Mouse (Mus musculus) CH12.LX (cell line): ENCODE measurements at regions not wholly inside any gene's neighbourhood (a gene's known extent, or its start where the extent isn't known, plus 50 kb on each side); places are given as distances from the start of the nearest gene placed in this dataset.

Experiments used
- DNase-seq: peaks from one replicate; pipeline ENCODE4 v3.0.0-alpha.2; 2013; ENCODE audit errors: extremely low read depth
- H3K27ac ChIP-seq: 2 replicates; pipeline ENCODE4 v1.5.1; 2012; ENCODE audit warnings: low read depth, mild to moderate bottlenecking, control low read depth, moderate library complexity; ENCODE audit not compliant: insufficient read depth
- H3K27me3 ChIP-seq: replicated peaks from 2 replicates; pipeline ENCODE3; 2012; ENCODE audit warnings: inconsistent platforms
- H3K36me3 ChIP-seq, 2 experiments: replicated peaks in 1 of 2; 2 replicates each; pipeline versions ENCODE3 to v1.6.1; 2012; ENCODE audit warnings: inconsistent platforms in 1 of 2, low read length in 1 of 2, mild to moderate bottlenecking in 1 of 2, mixed read lengths in 1 of 2, moderate library complexity in 1 of 2; ENCODE audit not compliant: control insufficient read depth in 1 of 2, insufficient read depth in 1 of 2
- H3K4me1 ChIP-seq, 2 experiments: 2 replicates each; pipeline ENCODE4 v1.6.1; 2012; ENCODE audit warnings: inconsistent platforms in 1 of 2, moderate library complexity in 1 of 2; ENCODE audit not compliant: insufficient read depth in 2 of 2, control insufficient read depth in 1 of 2
- H3K4me2 ChIP-seq: 2 replicates; pipeline ENCODE4 v1.6.1; 2012; ENCODE audit warnings: low read depth, mild to moderate bottlenecking, control low read depth; ENCODE audit not compliant: poor library complexity, insufficient read depth, severe bottlenecking
- H3K4me3 ChIP-seq, 3 experiments: fragments of 150-350 bp in 1 of 3; sonication (generic) in 1 of 3; replicated peaks in 1 of 3; 2 replicates each; pipeline versions ENCODE3 to v1.5.1; 2011 to 2012; ENCODE audit warnings: low read depth in 2 of 3, low read length in 2 of 3, mild to moderate bottlenecking in 2 of 3, moderate library complexity in 2 of 3, control low read depth in 1 of 3, improper control_type of control experiment in 1 of 3, inconsistent platforms in 1 of 3, mixed read lengths in 1 of 3; ENCODE audit not compliant: poor library complexity in 1 of 3
- H3K79me2 ChIP-seq: replicated peaks from 2 replicates; pipeline ENCODE4 v1.6.1; 2012; ENCODE audit warnings: mild to moderate bottlenecking, moderate library complexity; ENCODE audit not compliant: control insufficient read depth, poor library complexity, insufficient read depth, severe bottlenecking; ENCODE audit errors: extremely low read depth
- H3K9ac ChIP-seq: 2 replicates; pipeline ENCODE4 v1.6.1; 2012; ENCODE audit warnings: low read depth, mild to moderate bottlenecking, control low read depth, moderate library complexity; ENCODE audit not compliant: insufficient read depth
- H3K9me3 ChIP-seq: replicated peaks from 2 replicates; pipeline ENCODE3; 2012; ENCODE audit warnings: low read length, inconsistent platforms, mixed read lengths
- BHLHE40 ChIP-seq: IDR thresholded peaks from 2 replicates; pipeline ENCODE4 v1.6.1; 2011; ENCODE audit warnings: mild to moderate bottlenecking, low read depth, low read length, improper control_type of control experiment
- CTCF ChIP-seq, 2 experiments: IDR thresholded peaks in 1 of 2; conservative IDR thresholded peaks in 1 of 2; 2 replicates each; pipeline ENCODE4 v1.5.1; 2011 to 2012; ENCODE audit warnings: low read depth in 2 of 2, low read length in 2 of 2, improper control_type of control experiment in 1 of 2, inconsistent platforms in 1 of 2, mild to moderate bottlenecking in 1 of 2, moderate library complexity in 1 of 2
- E2F4 ChIP-seq: IDR thresholded peaks from 2 replicates; pipeline ENCODE4 v1.6.1; 2011; ENCODE audit warnings: low read depth, low read length, improper control_type of control experiment; ENCODE audit not compliant: insufficient replicate concordance
- EP300 ChIP-seq: IDR thresholded peaks from 2 replicates; pipeline ENCODE4 v1.6.1; 2011; ENCODE audit warnings: low read length, improper control_type of control experiment
- ETS1 ChIP-seq: conservative IDR thresholded peaks from 2 replicates; pipeline ENCODE4 v1.6.1; 2012; ENCODE audit warnings: low read depth, mild to moderate bottlenecking, inconsistent platforms, low read length, improper control_type of control experiment, moderate library complexity
- IRF4 ChIP-seq: IDR thresholded peaks from 2 replicates; pipeline ENCODE4 v1.6.1; 2014; ENCODE audit warnings: low read depth, mild to moderate bottlenecking, inconsistent platforms, low read length, improper control_type of control experiment
- JUN ChIP-seq: IDR thresholded peaks from 2 replicates; pipeline ENCODE4 v1.6.1; 2011; ENCODE audit warnings: low read depth, mild to moderate bottlenecking, low read length, improper control_type of control experiment, moderate library complexity; ENCODE audit not compliant: insufficient read depth
- JUND ChIP-seq: conservative IDR thresholded peaks from 2 replicates; pipeline ENCODE4 v1.6.1; 2011; ENCODE audit warnings: low read depth, low read length, improper control_type of control experiment
- MAFK ChIP-seq: IDR thresholded peaks from 2 replicates; pipeline ENCODE4 v1.6.1; 2011; ENCODE audit warnings: low read length, improper control_type of control experiment; ENCODE audit not compliant: insufficient replicate concordance
- MAX ChIP-seq: IDR thresholded peaks from 2 replicates; pipeline ENCODE4 v1.6.1; 2011; ENCODE audit warnings: low read length, improper control_type of control experiment
- MXI1 ChIP-seq: IDR thresholded peaks from 2 replicates; pipeline ENCODE4 v1.6.1; 2011; ENCODE audit warnings: mild to moderate bottlenecking, low read depth, low read length, improper control_type of control experiment
- MYC ChIP-seq: IDR thresholded peaks from 2 replicates; pipeline ENCODE4 v1.6.1; 2011; ENCODE audit warnings: low read depth, mild to moderate bottlenecking, improper control_type of control experiment, low read length
- NRF1 ChIP-seq: IDR thresholded peaks from 2 replicates; pipeline ENCODE4 v1.6.1; 2014; ENCODE audit warnings: low read depth, mild to moderate bottlenecking, inconsistent platforms, low read length, improper control_type of control experiment, moderate library complexity
- PAX5 ChIP-seq: IDR thresholded peaks from 2 replicates; pipeline ENCODE4 v1.6.1; 2012; ENCODE audit warnings: low read length, inconsistent platforms, mixed read lengths
- POLR2A ChIP-seq: IDR thresholded peaks from 2 replicates; pipeline ENCODE4 v1.6.1; 2011; ENCODE audit warnings: low read depth, mild to moderate bottlenecking, improper control_type of control experiment, low read length
- POLR2AphosphoS2 ChIP-seq: IDR thresholded peaks from 2 replicates; pipeline ENCODE4 v1.6.1; 2011; ENCODE audit warnings: low read depth, low read length, improper control_type of control experiment
- RAD21 ChIP-seq: IDR thresholded peaks from 2 replicates; pipeline ENCODE4 v1.6.1; 2011; ENCODE audit warnings: low read depth, mild to moderate bottlenecking, low read length, improper control_type of control experiment, moderate library complexity
- RCOR1 ChIP-seq: conservative IDR thresholded peaks from 2 replicates; pipeline ENCODE4 v1.6.1; 2012; ENCODE audit warnings: low read depth, mild to moderate bottlenecking, inconsistent platforms, low read length, improper control_type of control experiment
- SMC3 ChIP-seq: IDR thresholded peaks from 2 replicates; pipeline ENCODE4 v1.6.1; 2011; ENCODE audit warnings: low read depth, low read length, improper control_type of control experiment
- TCF12 ChIP-seq: IDR thresholded peaks from 2 replicates; pipeline ENCODE4 v1.6.1; 2014; ENCODE audit warnings: low read depth, mild to moderate bottlenecking, inconsistent platforms, low read length, improper control_type of control experiment
- UBTF ChIP-seq: IDR thresholded peaks from 2 replicates; pipeline ENCODE4 v1.6.1; 2012; ENCODE audit warnings: low read depth, mild to moderate bottlenecking, inconsistent platforms, low read length, improper control_type of control experiment, moderate library complexity
- USF1 ChIP-seq: IDR thresholded peaks from 2 replicates; pipeline ENCODE4 v1.6.1; 2014; ENCODE audit warnings: low read depth, mild to moderate bottlenecking, inconsistent platforms, low read length, improper control_type of control experiment
- USF2 ChIP-seq: conservative IDR thresholded peaks from 2 replicates; pipeline ENCODE4 v1.6.1; 2011; ENCODE audit warnings: low read depth, low read length, improper control_type of control experiment
- ZMIZ1 ChIP-seq: IDR thresholded peaks from 2 replicates; pipeline ENCODE4 v1.6.1; 2012; ENCODE audit warnings: low read depth, mild to moderate bottlenecking, inconsistent platforms, low read length, improper control_type of control experiment
- ZNF384 ChIP-seq: IDR thresholded peaks from 2 replicates; pipeline ENCODE4 v1.6.1; 2012; ENCODE audit warnings: low read depth, low read length, improper control_type of control experiment, inconsistent platforms
- dilution Hi-C: fragments of 300-500 bp; cut with MboI; formaldehyde crosslinking; loops from 2 replicates; pipeline ENCODE4 v1.14.3; 2020; ENCODE audit warnings: low sequenced_read_pairs; ENCODE audit not compliant: extremely low pct_unique_long_range_greater_than_20kb, extremely low pct_ligation_motif_present
- in situ Hi-C: fragments of 300-500 bp; cut with MboI; formaldehyde crosslinking; loops from 3 replicates; pipeline ENCODE4 v1.14.3; 2019; ENCODE audit warnings: low sequenced_read_pairs, low pct_ligation_motif_present, low pct_unique_long_range_greater_than_20kb, mixed read lengths

GRCm38 (mm10) chr10:92284231-92284630, 438.0 kb downstream of the Nedd1 start:
- dilution Hi-C loops (no loop called here), in situ Hi-C loops (no loop called here)
- Histone ChIP-seq H3K27ac (no peak overlapping the region), H3K9ac (no peak overlapping the region), H3K36me3 (no peaks in the 10 kb centered on the region), H3K9me3 (peaks cover 14% of the 10 kb centered on the region), H3K4me2 (no peak overlapping the region), H3K4me1 (no peaks in the 10 kb centered on the region), H3K79me2 (no peaks in the 10 kb centered on the region), H3K4me3 (no peak overlapping the region), H3K27me3 (no peaks in the 10 kb centered on the region)
- DNase-seq: no peak
- TF ChIP-seq MAFK: no peak
- no peak for TF ChIP-seq MYC
- TF ChIP-seq TCF12: no peak
- no peak for TF ChIP-seq NRF1
- TF ChIP-seq RCOR1: no peak
- TF ChIP-seq MAX: no peak
- no peak for TF ChIP-seq PAX5
- no peak for TF ChIP-seq ETS1
- TF ChIP-seq POLR2AphosphoS2: no peak
- TF ChIP-seq JUND: no peak
- TF ChIP-seq ZMIZ1: no peak
- TF ChIP-seq CTCF (conservative IDR thresholded peaks at IDR 0.05 in 1 of 2, IDR thresholded peaks at IDR 0.05 in 1 of 2; ENCODE audit: low read depth in 2 of 2, low read length in 2 of 2): no peak
- TF ChIP-seq JUN: no peak
- no peak for TF ChIP-seq RAD21
- no peak for TF ChIP-seq UBTF
- no peak for TF ChIP-seq MXI1
- no peak for TF ChIP-seq E2F4

- in situ Hi-C loops: no loop called here
- Histone ChIP-seq H3K9ac (no peak overlapping the region), H3K4me2 (no peak overlapping the region), H3K79me2 (no peaks in the 10 kb centered on the region)
- TF ChIP-seq RCOR1 (no peak), E2F4 (no peak), IRF4 (no peak), RAD21 (no peak), ZNF384 (no peak), CTCF (conservative IDR thresholded peaks at IDR 0.05 in 1 of 2, IDR thresholded peaks at IDR 0.05 in 1 of 2; ENCODE audit: low read depth in 2 of 2, low read length in 2 of 2) (no peak), USF1 (no peak), ZMIZ1 (no peak), MAX (no peak), EP300 (no peak), USF2 (no peak), NRF1 (no peak), SMC3 (no peak), POLR2A (no peak), BHLHE40 (no peak)
- TF ChIP-seq, all 38 proteins: peak for 0
- no peaks in the 10 kb centered on the region for H3K36me3 ChIP-seq
- no peak for DNase-seq
- peaks cover 10% of the 10 kb centered on the region for H3K9me3 ChIP-seq
- dilution Hi-C loops: no loop called here
- H3K27me3 ChIP-seq: no peaks in the 10 kb centered on the region
- H3K4me3 ChIP-seq: no peak overlapping the region
- no peak overlapping the region for H3K27ac ChIP-seq
- no peaks in the 10 kb centered on the region for H3K4me1 ChIP-seq
Measured at GRCm38 (mm10) chr10:92277981-92278380, 444.2 kb downstream of the Nedd1 start.
